ENCODE assay signal across 9 mouse cellular contexts in the genomic region with DNA sequence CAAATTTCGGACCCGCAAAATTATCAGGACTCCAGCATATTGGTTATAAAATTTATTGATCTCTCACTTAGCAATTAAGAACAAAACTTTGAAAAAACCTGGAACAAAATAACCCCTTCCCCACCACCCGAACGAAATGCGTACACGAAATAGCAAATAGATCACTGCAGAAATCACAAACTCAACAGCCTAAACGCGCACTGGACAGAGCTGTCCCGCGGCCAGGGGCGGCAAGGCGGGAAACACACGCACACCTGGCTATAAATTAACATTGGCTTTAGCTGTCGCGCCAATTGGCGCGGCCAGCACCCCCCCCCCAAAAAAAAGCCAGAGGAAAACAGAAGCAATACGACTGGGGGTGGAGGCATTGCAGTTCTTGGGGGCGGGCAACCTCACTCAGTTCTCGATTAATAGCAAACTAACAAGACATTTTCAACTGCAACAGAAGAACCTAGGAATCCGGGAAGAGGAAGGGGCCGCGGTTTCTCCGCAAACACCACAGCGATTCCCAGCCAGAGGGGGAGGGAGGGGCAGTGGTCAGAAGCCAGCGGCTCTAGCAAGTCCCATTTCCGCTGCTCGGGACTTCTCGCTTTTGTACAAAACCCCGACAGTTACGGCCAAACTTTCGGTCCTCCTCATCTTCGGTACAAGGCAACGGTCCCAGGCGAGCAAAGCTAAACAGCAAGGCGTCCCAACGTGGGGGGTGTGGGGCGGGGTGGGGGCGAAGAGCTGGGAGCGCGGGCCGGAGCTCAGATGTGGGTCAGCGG. TPM values are rescaled to one million over a fixed set of nuclear protein-coding genes. Genes with fewer than 3 reads are reported as not detected.
DNase-seq lines count a peak whose midpoint lies in the region; ATAC-seq and TF ChIP-seq lines count a peak whose summit lies in the region.
"Had no signal": no experiment of that assay in that cellular context is flagged by ENCODE, and none has a peak within 500 bp of the region (broad histone marks: within the 10 kb centered on the region; RNA-seq: fewer than 3 reads in every experiment).

No protein-coding gene starts in this region.

- peaks cover 20% of the 10 kb centered on the region for H3K27me3 ChIP-seq in liver, adult 2 months (ENCODE audit: control insufficient read depth, insufficient read depth, low read length)
- no peaks in the 10 kb centered on the region for H3K27me3 ChIP-seq in forebrain, embryonic 11.5 days (ENCODE audit: control insufficient read depth, insufficient read depth, low read length)
- peaks cover 49% of the 10 kb centered on the region for H3K27me3 ChIP-seq in limb, embryonic 11.5 days (ENCODE audit: control insufficient read depth, insufficient read depth, low read length)

- ATAC-seq in forebrain, embryonic 11.5 days (replicated peaks; ENCODE audit: low FRiP score), result no peak
- no peak for ATAC-seq in limb, embryonic 11.5 days (ENCODE audit: insufficient number of reproducible peaks, low FRiP score, low TSS enrichment, low read depth)

- TF ChIP-seq CTCF in liver, adult 2 months (IDR thresholded peaks at IDR 0.05; ENCODE audit: low read depth, low read length), result no peak
- TF ChIP-seq CTCF in olfactory bulb, adult 2 months (IDR thresholded peaks at IDR 0.05; ENCODE audit: insufficient read depth, low read depth, low read length), result no peak

- peak overlapping the region; percentile 54 for H3K4me2 ChIP-seq in forebrain, embryonic 11.5 days (ENCODE audit: low read depth, low read length, severe bottlenecking)
- peak overlapping the region; percentile 56 for H3K4me2 ChIP-seq in limb, embryonic 11.5 days (ENCODE audit: low read depth, severe bottlenecking)

- H3K9ac ChIP-seq in liver, adult 2 months (ENCODE audit: low read depth, low read length), result no peak overlapping the region
- peak overlapping the region; percentile 82 for H3K9ac ChIP-seq in forebrain, embryonic 11.5 days (ENCODE audit: low read length)
- H3K9ac ChIP-seq in limb, embryonic 11.5 days (ENCODE audit: low read length), result no peak overlapping the region

- H3K79me2 ChIP-seq in liver, adult 2 months (ENCODE audit: control insufficient read depth, insufficient read depth, low read length), result no peaks in the 10 kb centered on the region

- H3K4me3 ChIP-seq in liver, adult 2 months (ENCODE audit: insufficient read depth, low read depth, low read length), result peak overlapping the region; percentile 27; the same call in 1 of the 2 replicates
- H3K4me3 ChIP-seq in forebrain, embryonic 11.5 days (ENCODE audit: low read depth, low read length), result peak overlapping the region; percentile 65
- H3K4me3 ChIP-seq in limb, embryonic 11.5 days (ENCODE audit: low read depth, low read length), result peak overlapping the region; percentile 24
- peak overlapping the region; percentile 69 for H3K4me3 ChIP-seq in olfactory bulb, adult 2 months (ENCODE audit: insufficient read depth, low read depth, low read length)

- TF ChIP-seq POLR2A in liver, adult 2 months (IDR thresholded peaks at IDR 0.05; ENCODE audit: extremely low read depth, insufficient read depth, low read length), result no peak
- TF ChIP-seq POLR2A in olfactory bulb, adult 2 months (IDR thresholded peaks at IDR 0.05; ENCODE audit: insufficient read depth, low read depth, low read length), result no peak

- WGBS in liver, adult 2 months, result 1% methylated on average over 42 of the region's 43 CpGs
- WGBS in forebrain, embryonic 11.5 days, result 19% methylated on average over 43 of the region's 43 CpGs
- 18% methylated on average over 43 of the region's 43 CpGs for WGBS in limb, embryonic 11.5 days
- WGBS in olfactory bulb, adult 2 months, result 18% methylated on average over 43 of the region's 43 CpGs

- H3K36me3 ChIP-seq in liver, adult 2 months (ENCODE audit: control insufficient read depth, insufficient read depth, low read length), result no peaks in the 10 kb centered on the region
- H3K36me3 ChIP-seq in forebrain, embryonic 11.5 days (ENCODE audit: control insufficient read depth, insufficient read depth, low read length), result no peaks in the 10 kb centered on the region
- H3K36me3 ChIP-seq in limb, embryonic 11.5 days (ENCODE audit: control insufficient read depth, insufficient read depth, low read length), result no peaks in the 10 kb centered on the region

- no peaks in the 10 kb centered on the region for H3K9me3 ChIP-seq in forebrain, embryonic 11.5 days (ENCODE audit: control insufficient read depth, low read length)
- H3K9me3 ChIP-seq in limb, embryonic 11.5 days (ENCODE audit: control insufficient read depth, low read length), result 0 out of 2 replicates have a peak, but pooled peaks cover 3% of the 10 kb centered on the region

- DNase-seq in liver, adult 2 months (ENCODE audit: extremely low read depth, low read depth, low spot score), result no peak
- no peak for DNase-seq in liver
- DNase-seq in forebrain, embryonic 11.5 days (ENCODE audit: low spot score), result peak; percentile 62
- DNase-seq in limb, embryonic 11.5 days (ENCODE audit: low spot score), result peak; percentile 50
- DNase-seq in thymus, adult 18-20 months, result no peak
- no peak for DNase-seq in adrenal gland, postnatal 25 days
- no peak for DNase-seq in right cerebral cortex, postnatal 25 days
- DNase-seq: gastrocnemius, postnatal 14 days had no signal

- H3K27ac ChIP-seq in liver, adult 2 months (replicated peaks; ENCODE audit: insufficient read depth, low read depth, low read length), result no peak overlapping the region
- peak overlapping the region; percentile 86 for H3K27ac ChIP-seq in forebrain, embryonic 11.5 days (ENCODE audit: low read depth, low read length)
- no peak overlapping the region for H3K27ac ChIP-seq in limb, embryonic 11.5 days (replicated peaks; ENCODE audit: low read depth, low read length)
- H3K27ac ChIP-seq in olfactory bulb, adult 2 months (ENCODE audit: insufficient read depth, low read depth, low read length), result no peak overlapping the region

- H3K4me1 ChIP-seq in liver, adult 2 months (ENCODE audit: control insufficient read depth, insufficient read depth, low read length), result no peaks in the 10 kb centered on the region
- H3K4me1 ChIP-seq in forebrain, embryonic 11.5 days (replicated peaks; ENCODE audit: control insufficient read depth, insufficient read depth, low read length), result peaks cover 2% of the 10 kb centered on the region; the same call in 1 of the 2 replicates
- H3K4me1 ChIP-seq in limb, embryonic 11.5 days (ENCODE audit: control insufficient read depth, insufficient read depth, low read length), result no peaks in the 10 kb centered on the region
- peaks cover 12% of the 10 kb centered on the region for H3K4me1 ChIP-seq in olfactory bulb, adult 2 months (ENCODE audit: control insufficient read depth, insufficient read depth, low read length)

RNA-seq across cellular contexts. Expression of gene Sox3, which starts 1.7 kb away (rescaled TPM):
- total RNA-seq in liver, adult 2 months (2014; rRNA removed), result not detected in 2 replicates
- polyA plus RNA-seq in liver, adult 2 months (2012; rRNA removed), result not detected in 2 replicates
- 10.0 and 19.3 TPM in 2 replicates for polyA plus RNA-seq in forebrain, embryonic 11.5 days (2014; fragmentation: Nextera tagmentation; extraction: Ambion mirVana)
- 0.14 TPM in 1 of 2 replicates, not detected in the other for polyA plus RNA-seq in limb, embryonic 11.5 days (2014; fragmentation: Nextera tagmentation; extraction: Ambion mirVana)
- polyA plus RNA-seq in olfactory bulb, adult 2 months (2012; ENCODE audit: insufficient read depth, insufficient read length, low replicate concordance, missing spikeins), result not detected in 2 replicates
- not detected in 2 replicates for total RNA-seq in adrenal gland, postnatal 25 days (2021)
- total RNA-seq: gastrocnemius, postnatal 14 days had no signal

Comparison
In these comparisons a context has a peak if more than half of its experiments do, and no peak if none do; other contexts are left out.
1. DNase-seq: peak in forebrain, embryonic 11.5 days (single experiment) and limb, embryonic 11.5 days (single experiment); none in liver, adult 2 months (single experiment), liver (single experiment), thymus, adult 18-20 months (0 of 2), adrenal gland, postnatal 25 days (single experiment) and right cerebral cortex, postnatal 25 days (single experiment).
2. Peak in every context shown above with its lines, with median percentiles within 50 percentile points of each other: H3K4me3 ChIP-seq.